Mouse (Mus musculus) hindbrain, embryonic 12.5 days (tissue): ENCODE measurements at regions not wholly inside any gene's neighbourhood (a gene's known extent, or its start where the extent isn't known, plus 50 kb on each side); places are given as distances from the start of the nearest gene placed in this dataset.
A peak's percentile ranks its signal among the peaks of the same experiment; 100 is the strongest.

ENCODE experiments used
- ATAC-seq: fragments of 200-750 bp; cut with Nextera tagmentation; 2 replicates; pipeline ENCODE4 v1.8.0; 2017; ENCODE audit warnings: moderate TSS enrichment; ENCODE audit not compliant: low FRiP score
- H3K27ac ChIP-seq: fragments of 300-500 bp; sonication (generic); 2 replicates; pipeline ENCODE4 v1.5.1; 2016; ENCODE audit warnings: mild to moderate bottlenecking
- H3K27me3 ChIP-seq: fragments of 300-500 bp; sonication (generic); 2 replicates; pipeline ENCODE4 v1.6.1; 2016; ENCODE audit warnings: mild to moderate bottlenecking
- H3K36me3 ChIP-seq: fragments of 300-500 bp; sonication (generic); 2 replicates; pipeline ENCODE4 v1.6.1; 2016; ENCODE audit warnings: mild to moderate bottlenecking
- H3K4me1 ChIP-seq: fragments of 300-500 bp; sonication (generic); 2 replicates; pipeline ENCODE4 v1.6.1; 2016
- H3K4me2 ChIP-seq: fragments of 300-500 bp; sonication (generic); replicated peaks from 2 replicates; pipeline ENCODE4 v1.6.1; 2016; ENCODE audit warnings: mild to moderate bottlenecking
- H3K4me3 ChIP-seq: fragments of 300-500 bp; sonication (generic); 2 replicates; pipeline ENCODE4 v1.5.1; 2016; ENCODE audit warnings: mild to moderate bottlenecking
- H3K9ac ChIP-seq: fragments of 300-500 bp; sonication (generic); 2 replicates; pipeline ENCODE4 v1.6.1; 2016; ENCODE audit warnings: mild to moderate bottlenecking, moderate library complexity
- H3K9me3 ChIP-seq: fragments of 300-500 bp; sonication (generic); replicated peaks from 2 replicates; pipeline ENCODE4 v1.6.1; 2016; ENCODE audit warnings: mild to moderate bottlenecking
- WGBS: fragments of 180-500 bp; shearing (Covaris S2); methylation state at CpG from one replicate; pipeline ENCODE4 v1.1.7; 2016; 5-methylcytosine and 5-hydroxymethylcytosine counted together

- H3K9ac ChIP-seq, result no peak overlapping the region
- 52% methylated on average over 10 of the region's 10 CpGs for WGBS
- H3K27ac ChIP-seq, result no peak overlapping the region
- peaks cover 7% of the 10 kb centered on the region; the same call in 1 of the 2 replicates for H3K9me3 ChIP-seq
- H3K4me3 ChIP-seq, result no peak overlapping the region
- ATAC-seq, result no peak
- no peaks in the 10 kb centered on the region for H3K27me3 ChIP-seq
- H3K36me3 ChIP-seq, result no peaks in the 10 kb centered on the region
- H3K4me2 ChIP-seq, result no peak overlapping the region
- H3K4me1 ChIP-seq, result no peaks in the 10 kb centered on the region
Measured at GRCm38 (mm10) chr4:33706785-33707184, 217.6 kb upstream of the Cnr1 start.

DNA sequence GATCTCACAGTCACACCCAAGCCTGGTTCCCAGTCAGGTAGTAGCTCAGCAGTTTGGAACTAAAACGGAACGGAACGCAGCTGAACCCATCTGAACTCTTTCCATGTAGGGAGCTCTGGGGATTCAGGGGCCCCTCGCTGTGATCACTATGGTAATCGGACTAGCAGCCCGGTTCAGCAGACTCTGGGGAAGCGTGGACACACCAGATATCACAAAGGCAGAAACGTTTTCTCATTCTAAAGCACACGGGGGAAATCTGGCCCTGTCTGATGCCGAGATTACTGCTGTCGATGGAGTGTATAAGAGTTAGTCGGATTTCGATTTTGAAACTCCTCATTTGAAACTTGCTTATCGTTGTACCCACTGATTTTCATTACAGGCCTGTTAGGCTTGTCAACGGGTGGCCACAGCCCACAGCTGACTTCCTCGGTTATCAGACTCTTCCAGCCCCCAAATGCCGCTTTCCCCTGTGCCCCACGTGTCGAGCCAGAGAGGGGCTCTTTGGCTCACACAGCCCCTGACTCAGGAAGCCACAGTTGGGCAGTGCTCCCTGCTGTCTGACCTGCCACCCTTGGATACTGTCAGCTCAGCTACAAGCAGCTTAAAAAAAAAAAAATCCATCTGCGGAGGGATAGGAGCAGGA, 207.8 kb upstream of the Cnr1 start:
- H3K27me3 ChIP-seq, result no peaks in the 10 kb centered on the region
- no peaks in the 10 kb centered on the region for H3K9me3 ChIP-seq
- H3K9ac ChIP-seq, result no peak overlapping the region
- peaks cover 8% of the 10 kb centered on the region for H3K4me1 ChIP-seq
- WGBS, result 32% methylated on average over 20 of the region's 20 CpGs
- no peak overlapping the region for H3K4me3 ChIP-seq
- no peaks in the 10 kb centered on the region for H3K36me3 ChIP-seq
- 0 out of 2 replicates have a peak, but pooled peaks have one; percentile 54 for ATAC-seq
- no peak overlapping the region for H3K27ac ChIP-seq
- H3K4me2 ChIP-seq, result peak overlapping the region; percentile 36

DNA sequence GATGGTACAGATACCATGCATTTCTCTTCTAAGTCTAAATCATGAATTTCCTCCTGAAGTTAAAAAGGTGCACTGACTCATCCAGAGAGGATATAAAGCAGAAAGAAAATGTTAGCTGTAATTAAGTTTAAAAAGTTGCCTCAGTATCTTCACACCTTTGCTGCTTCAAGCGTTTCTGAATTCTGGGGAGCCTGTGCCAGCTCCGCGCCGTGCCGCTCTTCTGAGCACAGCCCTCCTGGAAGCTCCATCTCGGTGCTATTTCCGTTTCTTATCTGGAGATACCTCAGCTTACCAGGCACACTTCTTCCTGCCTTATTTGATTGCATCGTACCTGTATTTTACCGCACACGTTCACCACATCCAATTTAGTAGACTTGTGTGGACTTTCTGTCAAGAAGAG, 203.4 kb upstream of the Cnr1 start:
- no peak overlapping the region for H3K4me2 ChIP-seq
- no peak overlapping the region for H3K4me3 ChIP-seq
- peaks cover 8% of the 10 kb centered on the region for H3K4me1 ChIP-seq
- no peak for ATAC-seq
- 0 out of 2 replicates have a peak, but pooled peaks cover 3% of the 10 kb centered on the region for H3K9me3 ChIP-seq
- no peaks in the 10 kb centered on the region for H3K27me3 ChIP-seq
- no peaks in the 10 kb centered on the region for H3K36me3 ChIP-seq
- H3K27ac ChIP-seq, result no peak overlapping the region
- WGBS, result 88% methylated on average over 10 of the region's 10 CpGs
- H3K9ac ChIP-seq, result no peak overlapping the region

GRCm38 (mm10) chr4:33721971-33722370, 202.4 kb upstream of the Cnr1 start:
- no peak for ATAC-seq
- no peaks in the 10 kb centered on the region for H3K4me1 ChIP-seq
- H3K9ac ChIP-seq, result no peak overlapping the region
- no peaks in the 10 kb centered on the region for H3K36me3 ChIP-seq
- 89% methylated on average over 4 of the region's 4 CpGs for WGBS
- no peaks in the 10 kb centered on the region for H3K27me3 ChIP-seq
- no peak overlapping the region for H3K4me2 ChIP-seq
- H3K9me3 ChIP-seq, result 0 out of 2 replicates have a peak, but pooled peaks cover 3% of the 10 kb centered on the region
- no peak overlapping the region for H3K27ac ChIP-seq
- H3K4me3 ChIP-seq, result no peak overlapping the region

DNA sequence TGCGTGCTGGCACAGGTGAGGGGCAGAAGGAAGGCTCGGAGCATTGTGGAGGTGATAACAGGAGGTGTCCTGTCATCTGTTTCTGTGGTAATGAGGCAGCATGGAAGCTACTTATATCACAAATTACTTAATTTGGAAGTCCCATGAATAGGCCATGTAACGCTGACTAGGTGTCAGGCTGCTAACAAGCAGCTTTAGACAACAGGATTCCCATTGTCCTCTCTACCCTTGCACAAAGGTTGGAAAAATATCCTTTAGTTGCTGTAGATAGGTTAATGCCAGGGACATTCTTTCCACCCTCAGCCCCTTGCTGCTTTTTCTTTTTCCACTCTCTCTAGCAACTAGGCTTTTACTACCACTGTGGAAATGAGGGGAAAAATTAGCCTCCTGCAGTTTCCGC, 192.6 kb upstream of the Cnr1 start:
- H3K36me3 ChIP-seq, result no peaks in the 10 kb centered on the region
- no peaks in the 10 kb centered on the region for H3K27me3 ChIP-seq
- no peak overlapping the region for H3K27ac ChIP-seq
- no peaks in the 10 kb centered on the region for H3K9me3 ChIP-seq
- no peak for ATAC-seq
- H3K9ac ChIP-seq, result no peak overlapping the region
- H3K4me1 ChIP-seq, result peaks cover 4% of the 10 kb centered on the region; the same call in 1 of the 2 replicates
- H3K4me3 ChIP-seq, result no peak overlapping the region
- H3K4me2 ChIP-seq, result no peak overlapping the region
- WGBS, result 79% methylated on average over 4 of the region's 4 CpGs

DNA sequence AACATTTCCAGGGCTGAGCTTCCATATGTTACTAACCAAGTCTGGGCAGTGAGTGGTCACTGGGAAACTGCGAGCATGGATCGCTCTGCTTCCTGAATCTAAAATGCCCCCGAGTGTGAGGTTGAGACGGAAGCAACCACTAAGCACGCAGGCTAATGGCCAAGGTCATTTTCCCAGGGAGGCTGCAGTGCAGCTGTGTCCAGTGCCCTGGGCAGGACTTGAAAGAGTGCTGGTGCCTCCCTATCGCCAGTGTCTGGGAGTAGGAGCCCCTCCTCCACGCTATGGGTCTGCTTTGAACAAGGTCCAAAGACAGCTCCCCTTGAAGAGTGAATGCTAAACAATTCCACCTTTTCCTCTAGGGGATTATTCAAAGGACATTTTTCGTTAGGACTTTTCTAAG, 189.5 kb upstream of the Cnr1 start:
- Histone ChIP-seq H3K27me3 (no peaks in the 10 kb centered on the region), H3K4me1 (peaks cover 7% of the 10 kb centered on the region), H3K36me3 (no peaks in the 10 kb centered on the region), H3K9me3 (no peaks in the 10 kb centered on the region), H3K4me2 (no peak overlapping the region), H3K27ac (no peak overlapping the region), H3K9ac (no peak overlapping the region), H3K4me3 (no peak overlapping the region)
- WGBS, result 42% methylated on average over 8 of the region's 8 CpGs
- no peak for ATAC-seq

DNA sequence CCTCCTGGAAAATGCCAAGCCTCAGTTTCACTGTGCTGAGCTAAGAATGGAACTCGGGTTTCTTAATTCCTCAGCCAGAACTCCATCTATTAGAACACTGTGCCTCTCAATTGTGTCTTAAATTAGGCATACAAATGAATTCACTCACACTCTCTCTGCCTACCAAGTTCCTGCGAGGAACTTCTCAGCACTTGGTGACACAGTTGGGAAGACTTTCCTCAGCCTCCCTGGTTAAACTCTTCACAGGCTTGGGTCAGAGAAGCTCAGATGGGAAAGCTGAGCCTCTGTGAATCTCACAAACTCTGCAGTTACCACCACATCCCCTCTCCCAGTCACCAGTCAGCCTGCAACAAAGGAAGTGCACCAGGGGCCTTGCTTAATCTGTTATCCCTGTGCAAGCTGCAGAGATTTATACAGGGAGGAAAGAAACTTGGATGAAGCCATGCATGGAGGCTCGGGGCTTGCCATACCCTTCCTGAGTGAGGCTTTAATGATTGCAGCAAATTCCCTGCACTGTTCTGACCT, 188.9 kb upstream of the Cnr1 start:
- ATAC-seq, result no peak
- Histone ChIP-seq H3K4me1 (peaks cover 7% of the 10 kb centered on the region), H3K9me3 (no peaks in the 10 kb centered on the region), H3K4me2 (no peak overlapping the region), H3K27me3 (no peaks in the 10 kb centered on the region), H3K36me3 (no peaks in the 10 kb centered on the region), H3K9ac (no peak overlapping the region), H3K4me3 (no peak overlapping the region), H3K27ac (no peak overlapping the region)
- WGBS, result 42% methylated on average over 3 of the region's 3 CpGs

GRCm38 (mm10) chr4:33736061-33736701, 188.2 kb upstream of the Cnr1 start:
- WGBS, result 82% methylated on average over 9 of the region's 9 CpGs
- Histone ChIP-seq H3K9me3 (no peaks in the 10 kb centered on the region), H3K4me2 (no peak overlapping the region), H3K27me3 (no peaks in the 10 kb centered on the region), H3K4me1 (peaks cover 7% of the 10 kb centered on the region), H3K4me3 (no peak overlapping the region), H3K9ac (no peak overlapping the region), H3K36me3 (no peaks in the 10 kb centered on the region), H3K27ac (0 out of 2 replicates have a peak overlapping the region, but pooled peaks have one; percentile 0)
- no peak for ATAC-seq

DNA sequence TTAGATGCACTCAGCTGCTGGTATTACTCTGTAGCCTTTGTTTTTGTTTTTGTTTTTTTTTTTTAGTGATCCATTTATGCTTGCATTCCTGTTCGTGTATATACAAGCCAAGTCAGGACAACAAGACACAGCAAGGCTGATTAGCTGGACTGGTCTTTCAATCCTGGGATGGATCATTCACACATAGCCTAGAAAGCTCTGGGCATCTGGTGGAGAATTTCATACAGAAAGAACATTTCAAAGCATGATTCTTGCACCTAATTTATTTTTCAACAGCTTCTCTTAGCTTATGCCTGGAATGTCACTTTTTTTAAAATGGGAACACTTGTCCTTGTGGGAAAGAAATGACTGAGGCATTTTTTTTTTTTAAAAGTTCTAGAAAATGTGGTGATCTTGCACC, 187.1 kb upstream of the Cnr1 start:
- WGBS, result 69% methylated on average over 1 of the region's 1 CpGs
- H3K36me3 ChIP-seq, result no peaks in the 10 kb centered on the region
- ATAC-seq, result no peak
- peaks cover 7% of the 10 kb centered on the region for H3K4me1 ChIP-seq
- H3K27ac ChIP-seq, result no peak overlapping the region
- H3K4me3 ChIP-seq, result no peak overlapping the region
- H3K9me3 ChIP-seq, result no peaks in the 10 kb centered on the region
- no peaks in the 10 kb centered on the region for H3K27me3 ChIP-seq
- H3K9ac ChIP-seq, result no peak overlapping the region
- no peak overlapping the region for H3K4me2 ChIP-seq

DNA sequence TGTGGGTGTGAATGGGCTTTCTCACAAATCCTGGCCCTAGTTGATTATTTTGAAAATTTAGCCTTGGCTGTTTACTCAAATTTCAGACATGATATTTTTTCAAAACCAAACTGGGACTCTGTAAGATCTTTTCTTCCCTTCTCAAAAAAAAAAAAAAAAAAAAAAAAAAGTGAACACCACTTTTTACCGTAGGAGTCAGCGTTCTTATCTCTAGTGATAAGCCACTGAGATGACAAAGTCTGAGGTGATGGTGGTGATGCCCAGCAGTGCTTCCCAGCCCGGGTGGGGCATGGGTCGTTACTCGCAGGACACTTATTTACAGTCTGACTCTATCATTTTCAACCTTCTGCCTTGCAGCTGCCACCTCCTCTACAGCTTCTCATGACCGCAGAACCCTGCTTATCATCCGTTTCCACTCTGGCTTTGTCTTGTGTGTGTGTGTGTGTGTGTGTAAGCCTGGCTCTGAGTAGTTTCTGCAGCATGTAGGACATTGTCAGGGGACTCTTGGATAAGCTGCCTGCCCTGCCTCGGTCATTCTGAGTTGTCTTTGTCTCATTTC, 186.5 kb upstream of the Cnr1 start:
- Histone ChIP-seq H3K4me3 (no peak overlapping the region), H3K27me3 (no peaks in the 10 kb centered on the region), H3K4me1 (peaks cover 7% of the 10 kb centered on the region), H3K27ac (no peak overlapping the region), H3K9ac (no peak overlapping the region), H3K36me3 (no peaks in the 10 kb centered on the region), H3K4me2 (no peak overlapping the region), H3K9me3 (no peaks in the 10 kb centered on the region)
- WGBS, result 66% methylated on average over 8 of the region's 8 CpGs
- ATAC-seq, result no peak

DNA sequence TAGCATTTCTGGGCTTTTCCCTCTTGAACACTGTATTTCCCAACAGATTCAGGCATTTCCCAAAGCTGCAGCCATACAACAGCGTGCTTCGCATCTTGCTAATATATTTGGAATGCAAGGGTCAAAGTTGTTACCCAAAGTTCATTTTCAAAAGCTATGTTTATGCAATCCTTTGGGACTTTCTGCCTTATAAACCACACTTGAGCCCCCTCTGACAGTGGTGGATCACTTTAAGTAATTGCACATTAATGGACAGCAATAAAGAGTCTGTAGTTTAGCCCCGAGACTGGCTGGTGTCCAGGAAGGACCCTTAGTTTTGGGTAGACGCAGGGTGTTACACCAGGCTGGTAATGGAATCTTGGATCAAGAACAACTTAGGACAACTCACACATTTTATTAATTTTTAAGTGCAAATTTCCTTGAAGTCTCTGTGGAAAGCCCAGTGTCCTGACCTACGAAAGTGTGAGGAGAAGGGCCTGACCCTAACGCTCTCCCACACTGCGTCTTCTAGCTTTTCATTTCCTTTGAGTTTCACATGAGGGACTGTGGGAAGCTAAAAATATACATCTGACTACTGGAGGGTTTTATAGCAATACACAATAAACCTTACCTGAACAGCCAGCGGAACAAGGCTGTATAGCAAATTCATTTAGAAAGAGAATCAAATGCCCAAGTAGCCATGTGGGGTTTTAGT, 185.0 kb upstream of the Cnr1 start:
- Histone ChIP-seq H3K27me3 (no peaks in the 10 kb centered on the region), H3K4me1 (peaks cover 7% of the 10 kb centered on the region), H3K27ac (no peak overlapping the region), H3K9ac (no peak overlapping the region), H3K4me2 (no peak overlapping the region), H3K4me3 (no peak overlapping the region), H3K9me3 (no peaks in the 10 kb centered on the region), H3K36me3 (no peaks in the 10 kb centered on the region)
- 73% methylated on average over 8 of the region's 8 CpGs for WGBS
- ATAC-seq, result no peak

DNA sequence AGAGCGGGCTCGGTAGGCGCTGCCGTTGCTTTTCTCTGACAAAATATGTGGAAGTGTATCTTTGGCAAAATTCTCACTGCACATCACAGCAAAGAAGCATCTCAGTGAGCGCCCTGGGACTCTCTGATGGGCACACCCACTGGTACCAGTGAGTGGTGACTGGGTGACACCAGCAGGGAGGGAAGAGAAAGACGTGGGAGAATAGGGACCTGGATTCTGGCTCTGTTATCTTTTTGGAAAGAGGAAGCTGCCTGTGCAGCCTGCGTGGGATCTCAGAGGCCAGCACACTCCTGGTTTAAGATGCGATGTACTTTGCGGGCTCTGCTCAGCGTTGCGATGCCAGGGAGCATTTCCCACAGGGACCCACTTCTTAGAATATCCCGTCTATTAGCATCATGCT, 183.4 kb upstream of the Cnr1 start:
- Histone ChIP-seq H3K36me3 (no peaks in the 10 kb centered on the region), H3K9me3 (no peaks in the 10 kb centered on the region), H3K27ac (no peak overlapping the region), H3K4me1 (peaks cover 3% of the 10 kb centered on the region), H3K9ac (no peak overlapping the region), H3K4me3 (no peak overlapping the region), H3K4me2 (no peak overlapping the region), H3K27me3 (no peaks in the 10 kb centered on the region)
- 90% methylated on average over 12 of the region's 12 CpGs for WGBS
- ATAC-seq, result no peak
